Mouse (Mus musculus) lung, postnatal 14 days (tissue): ENCODE data around the gene Spaar.

Experiments used
- DNase-seq: peaks from one replicate; pipeline ENCODE4 v3.0.0; 2021

The Spaar gene

DNA sequence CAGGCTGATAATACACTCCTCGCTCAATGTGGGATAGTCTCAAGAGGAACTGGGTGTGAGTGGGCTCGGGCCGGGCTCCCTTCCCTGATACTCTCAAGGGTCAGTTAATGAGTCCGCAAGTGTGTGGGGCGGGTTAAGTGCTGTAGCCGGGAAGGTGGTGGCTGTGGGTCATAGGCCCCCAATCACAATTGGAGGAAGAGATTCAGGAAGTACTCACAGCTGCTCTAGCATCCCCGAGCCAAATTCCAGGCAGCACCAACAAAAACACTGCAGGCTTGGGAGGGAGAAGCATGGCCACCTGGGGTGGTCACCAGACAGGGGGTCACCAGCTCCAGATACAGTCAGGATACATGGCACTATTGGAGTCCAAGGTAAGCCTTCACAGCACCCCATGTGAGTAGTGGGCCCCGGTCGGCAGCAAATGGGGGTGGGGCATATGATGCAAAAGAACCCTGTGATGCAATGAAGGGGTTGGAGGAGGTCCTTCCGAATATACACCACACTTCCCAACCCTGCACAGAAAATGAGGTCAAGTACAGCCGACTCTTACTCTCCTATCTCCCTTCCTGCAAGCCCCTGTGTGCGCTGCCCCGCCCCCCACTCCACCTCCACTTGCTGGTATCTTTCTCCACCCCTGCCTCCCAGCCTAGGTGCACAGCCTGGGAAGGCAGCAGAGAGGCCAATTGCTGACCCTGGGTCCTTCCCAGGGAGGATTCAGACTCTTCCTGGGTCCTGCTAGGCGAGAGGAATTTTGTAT lies at the start of gene Spaar:
Gene Spaar, plus strand, starts transcription at position 241 of the 757 bp plus-strand sequence.
- DNase-seq = peak; percentile 72

DNA sequence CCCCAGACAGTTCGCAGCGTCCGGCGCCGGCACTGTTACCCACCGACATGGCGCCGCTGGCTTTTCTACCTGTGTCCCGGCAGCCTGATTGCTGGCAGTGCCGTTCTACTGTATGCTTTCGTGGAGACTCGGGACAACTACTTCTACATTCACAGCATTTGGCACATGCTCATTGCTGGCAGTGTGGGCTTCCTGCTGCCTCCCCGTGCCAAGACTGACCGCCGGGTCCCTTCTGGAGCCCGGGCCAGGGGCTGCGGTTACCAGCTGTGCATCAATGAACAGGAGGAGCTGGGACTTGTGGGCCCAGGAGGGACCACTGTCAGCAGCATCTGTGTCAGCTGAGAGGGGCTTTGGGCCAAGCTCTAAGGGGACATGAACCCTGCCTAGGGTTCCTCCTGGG lies 39.8 kb upstream of the Spaar start:
- DNase-seq = no peak

DNA sequence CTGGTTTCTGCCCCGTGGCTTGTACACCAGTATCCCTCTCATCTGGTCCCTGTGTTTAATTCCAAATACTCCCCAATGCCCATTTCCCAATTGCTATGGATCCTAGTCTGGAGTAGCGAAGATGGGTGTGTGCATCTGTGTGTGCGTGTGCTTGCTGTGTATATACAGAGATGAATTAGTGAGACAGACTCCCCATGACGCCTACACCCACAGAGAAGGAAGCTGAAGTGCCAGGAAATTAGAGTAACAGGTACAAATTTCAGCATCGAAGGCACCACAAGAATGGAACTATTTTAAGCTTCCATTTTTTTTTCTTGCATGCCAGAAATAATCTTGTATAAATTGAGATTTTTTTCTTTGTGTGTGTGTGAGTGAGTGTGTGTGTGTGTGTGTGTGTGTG lies 38.8 kb upstream of the Spaar start:
- DNase-seq = no peak

DNA sequence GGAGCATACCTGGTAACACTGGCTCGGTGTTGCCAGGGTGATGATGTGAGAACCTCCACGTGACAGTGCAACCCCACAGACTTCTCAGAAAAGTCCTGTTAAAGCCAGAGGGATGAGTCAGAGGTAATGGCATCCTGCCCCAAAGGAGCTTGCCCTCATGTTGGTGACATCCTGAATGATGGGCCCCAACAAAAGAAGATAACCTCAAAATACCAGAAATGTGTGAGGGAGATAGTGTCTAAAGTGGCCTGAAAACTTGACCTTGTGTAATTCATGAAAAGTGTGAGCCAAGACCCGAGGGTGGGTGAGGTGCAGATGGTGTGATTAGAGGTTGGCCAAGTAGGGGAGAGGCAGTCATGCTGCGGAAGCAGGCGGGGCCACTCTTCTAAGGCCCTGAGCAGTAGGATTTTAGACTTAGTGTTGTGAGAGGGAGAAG lies 36.0 kb upstream of the Spaar start:
- peak; percentile 46 for DNase-seq

- no peak for DNase-seq
Observed at GRCm38 (mm10) chr4:43694439-43695248, 35.2 kb upstream of the Spaar start.

- peak; percentile 67 for DNase-seq
Observed at GRCm38 (mm10) chr4:43695249-43695671, 34.6 kb upstream of the Spaar start.

GRCm38 (mm10) chr4:43696561-43696960 lies 33.3 kb upstream of the Spaar start:
- no peak for DNase-seq

GRCm38 (mm10) chr4:43700707-43701106 lies 29.1 kb upstream of the Spaar start, which contains the start of gene Olfr70:
Gene Olfr70, minus strand, starts transcription at chr4:43700807.
- no peak for DNase-seq

DNA sequence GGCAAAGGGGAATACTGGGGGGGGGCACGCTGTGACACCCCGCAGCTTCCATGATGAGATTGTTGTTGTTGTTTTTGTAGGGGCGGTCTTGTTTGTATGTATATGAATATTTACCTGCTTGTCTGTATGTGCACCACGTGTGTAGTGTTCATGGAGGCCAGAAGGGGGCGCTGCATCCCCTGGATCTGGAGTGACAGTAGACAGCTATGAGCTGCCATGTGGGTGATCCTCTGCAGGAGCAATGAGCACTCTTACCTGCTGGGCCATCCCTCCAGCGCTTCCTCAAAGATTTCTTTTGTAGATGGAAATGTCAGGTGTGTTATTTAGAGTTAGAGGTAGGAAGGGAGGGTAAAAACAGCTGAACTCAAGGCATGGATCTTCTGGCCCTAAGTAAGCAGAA lies 26.4 kb upstream of the Spaar start:
- DNase-seq = no peak

- DNase-seq = no peak
Observed at GRCm38 (mm10) chr4:43703851-43704250, 26.0 kb upstream of the Spaar start.

DNA sequence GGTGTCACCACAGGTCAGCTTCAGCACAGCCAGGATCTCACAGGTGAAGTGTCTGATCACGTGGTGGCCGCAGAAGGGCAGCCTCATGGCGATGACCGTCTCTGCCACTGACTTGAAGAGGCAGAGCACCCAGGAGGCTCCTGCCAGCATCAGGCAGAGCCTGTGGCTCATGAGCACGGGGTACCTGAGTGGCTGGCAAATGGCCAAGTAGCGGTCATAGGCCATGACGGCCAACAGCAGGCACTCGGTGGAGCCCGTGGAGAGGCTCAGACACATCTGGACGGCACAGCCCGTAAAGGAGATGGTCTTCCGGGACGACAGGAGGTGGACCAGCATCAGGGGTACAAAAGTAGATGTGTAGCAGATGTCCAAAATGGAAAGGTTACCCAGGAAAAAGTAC lies 23.8 kb upstream of the Spaar start:
- DNase-seq = no peak

- DNase-seq = peak; percentile 57
Observed at GRCm38 (mm10) chr4:43709869-43710268, 20.0 kb upstream of the Spaar start, which contains the start of gene Olfr71. Gene Olfr71, minus strand, starts transcription at chr4:43710255.

- DNase-seq = peak; percentile 91
Observed at GRCm38 (mm10) chr4:43711821-43712220, 18.0 kb upstream of the Spaar start.

DNA sequence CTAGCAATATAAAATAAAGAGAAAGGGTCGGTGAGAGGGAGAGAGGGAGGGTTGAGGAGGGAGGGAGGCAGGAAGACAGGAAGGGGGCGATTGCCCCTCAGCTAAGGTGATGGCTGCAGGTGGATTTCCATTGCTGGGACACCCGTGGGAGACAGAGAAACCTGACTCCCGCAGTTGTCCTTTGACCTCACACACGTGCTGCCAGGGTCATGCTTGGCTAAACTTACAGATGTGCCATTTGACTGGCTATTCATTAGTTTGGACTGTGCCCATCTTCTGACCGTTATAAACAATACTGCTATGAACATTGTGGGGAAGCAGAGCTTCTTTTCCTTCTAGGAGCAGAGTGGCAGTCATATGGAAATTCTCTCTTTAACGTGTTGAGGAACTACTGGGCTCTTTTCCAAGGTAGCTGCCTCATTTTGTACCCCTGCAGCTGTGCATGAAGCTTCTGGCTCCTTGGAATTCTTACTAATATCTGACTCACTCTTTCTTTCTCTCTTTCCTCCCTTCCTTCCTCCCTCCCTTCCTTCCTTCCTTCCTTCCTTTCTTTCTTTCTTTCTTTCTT lies 16.1 kb upstream of the Spaar start:
- no peak for DNase-seq

DNA sequence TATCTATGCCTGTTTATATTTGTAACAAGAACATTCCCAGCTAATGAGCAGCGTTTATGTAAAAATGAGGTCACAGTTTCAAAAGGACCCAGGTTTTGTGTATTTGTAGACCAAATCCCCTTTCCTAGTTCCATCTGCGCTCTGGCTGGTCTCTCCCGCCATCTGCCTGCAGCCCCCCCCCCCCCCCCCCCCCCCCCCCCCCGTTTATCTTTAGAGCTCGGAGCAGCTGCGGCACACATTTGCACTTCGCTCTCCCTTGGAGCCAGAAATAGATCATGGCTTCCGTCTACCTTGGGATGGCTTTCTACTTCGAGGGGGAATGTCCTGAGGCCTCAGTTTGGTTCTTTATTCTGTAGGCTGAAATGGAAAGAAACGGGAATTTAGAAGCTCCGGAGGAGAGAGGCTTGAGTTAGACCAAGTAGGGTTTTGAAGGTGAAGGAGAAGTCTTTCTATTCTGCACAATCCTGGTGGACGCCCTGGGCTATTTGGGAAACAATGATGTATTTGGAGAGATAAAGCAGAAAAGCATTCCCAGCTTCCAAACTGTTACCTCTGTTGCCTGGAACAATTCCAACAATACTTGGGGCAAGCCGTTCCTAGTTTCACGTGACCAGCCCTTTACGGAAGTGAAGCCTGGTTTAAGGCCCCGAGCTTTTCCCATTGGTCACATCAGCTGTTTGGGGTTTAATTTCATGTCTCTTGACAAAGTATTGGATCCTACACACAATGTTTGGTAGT lies 9.2 kb upstream of the Spaar start:
- DNase-seq = no peak

- DNase-seq = no peak
Observed at GRCm38 (mm10) chr4:43722191-43722590, 7.6 kb upstream of the Spaar start.

GRCm38 (mm10) chr4:43724764-43725163 lies 5.1 kb upstream of the Spaar start:
- peak; percentile 79 for DNase-seq

DNA sequence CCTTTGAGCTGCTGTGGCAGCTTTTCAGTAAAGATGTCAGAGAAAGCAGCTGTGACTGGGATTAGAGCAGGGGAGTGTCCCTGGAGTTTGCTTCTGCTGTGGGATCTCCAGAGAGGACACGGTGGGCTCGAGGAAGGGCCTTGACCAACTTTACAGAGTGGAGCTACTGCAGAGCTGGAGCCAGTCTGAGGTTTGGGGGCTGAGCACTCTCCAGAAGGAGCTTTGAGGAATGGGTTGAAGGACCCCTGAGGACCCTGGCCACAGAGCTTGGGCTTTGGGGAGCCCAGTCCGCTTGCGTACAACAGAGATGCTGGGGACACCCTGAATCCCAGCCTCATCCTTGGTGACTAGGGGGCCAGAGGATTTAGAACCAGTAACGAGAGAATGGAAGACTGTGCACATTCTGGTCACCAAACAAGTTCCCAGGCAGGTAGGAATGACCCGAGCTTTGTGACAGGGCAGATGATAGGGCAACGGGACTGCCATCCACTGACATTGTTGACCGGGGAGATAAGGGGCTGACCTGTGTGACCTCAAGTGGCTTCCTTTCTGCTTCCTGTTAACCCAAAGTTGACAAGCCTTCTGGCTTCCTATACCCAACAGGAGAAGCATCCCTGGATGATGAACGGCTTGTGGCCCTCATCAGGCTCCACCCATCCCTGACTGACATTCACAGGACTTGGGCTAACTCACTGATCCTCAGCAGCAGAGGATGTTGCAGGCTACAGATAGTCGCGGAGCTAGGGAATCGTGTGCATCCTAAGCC lies 3.4 kb upstream of the Spaar start:
- DNase-seq = no peak

GRCm38 (mm10) chr4:43726995-43727394 lies 2.8 kb upstream of the Spaar start, which contains the start of gene Hrct1:
Gene Hrct1, plus strand, starts transcription at chr4:43727188.
- DNase-seq = peak; percentile 90

DNA sequence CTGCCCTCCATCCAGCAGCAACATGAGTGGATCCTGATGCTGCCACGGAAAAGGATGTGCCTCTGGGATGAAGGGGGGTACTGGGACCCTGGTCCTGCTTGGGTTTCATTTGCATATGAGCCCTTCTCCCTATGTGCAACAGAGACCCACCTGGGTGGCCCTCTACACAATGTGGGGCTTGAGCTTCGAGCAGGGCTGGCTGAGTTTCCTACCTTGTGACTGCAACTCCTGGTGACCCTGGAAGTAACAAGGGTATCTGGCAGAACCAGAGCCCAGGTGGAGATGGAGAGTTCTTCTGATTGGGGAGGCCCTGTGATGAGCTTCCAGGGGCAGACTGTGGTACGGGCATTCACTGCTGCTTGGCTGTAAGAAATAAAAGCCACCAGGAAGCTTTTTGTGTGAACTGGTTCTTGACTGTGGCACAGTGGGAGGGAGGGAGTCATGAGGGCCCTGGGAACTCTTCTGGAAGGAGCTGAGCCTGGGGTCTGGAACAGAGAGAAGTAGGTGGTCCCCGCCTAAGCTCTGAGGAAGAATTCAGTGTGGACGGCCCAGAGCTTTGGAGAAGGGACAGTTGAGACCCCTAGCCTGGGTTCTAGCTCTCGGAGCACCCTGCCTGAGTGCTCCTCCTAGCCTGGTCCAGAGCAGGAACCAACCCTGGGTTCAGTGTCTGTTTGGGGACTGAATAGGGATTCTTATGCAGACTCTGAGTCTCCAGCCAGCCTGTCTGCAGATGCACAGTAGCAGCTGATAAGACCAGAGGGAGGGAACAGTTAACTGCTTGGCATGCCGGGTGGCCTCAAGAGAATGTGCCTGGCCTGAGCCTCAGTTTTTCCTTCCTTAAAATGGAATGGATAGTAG lies 1.9 kb upstream of the Spaar start:
- DNase-seq = no peak

DNA sequence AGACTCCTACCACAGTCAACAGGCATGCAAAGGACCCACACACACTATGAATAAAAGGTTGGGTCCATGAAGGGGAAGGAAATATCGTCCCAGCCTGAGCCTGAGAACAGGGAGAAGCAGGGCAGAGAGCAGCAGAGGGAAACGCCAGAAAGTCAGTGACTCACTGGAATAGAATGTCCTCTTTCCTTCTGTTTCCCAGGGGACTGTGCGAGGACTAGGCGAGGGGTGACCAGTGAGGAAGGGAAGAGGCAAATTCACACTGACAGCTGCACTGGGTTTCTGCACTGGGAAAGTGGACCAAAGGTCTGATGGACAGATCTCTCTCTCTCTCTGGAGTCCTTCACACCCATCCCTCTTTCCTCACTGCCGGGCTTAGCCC lies 1.3 kb upstream of the Spaar start:
- DNase-seq = peak; percentile 67
